Mouse (Mus musculus) heart, embryonic 16.5 days (tissue): Measurements from ENCODE around the gene Larp4. TPM values are rescaled to one million over a fixed set of nuclear protein-coding genes. Genes with fewer than 3 reads are reported as not detected.
"Not testable (repeated sequence)": the region's sequence is repeated elsewhere in the genome, so short reads cannot be mapped to it uniquely, and the experiment has no call there.

Experiments
- ATAC-seq: fragments of 200-750 bp; cut with Nextera tagmentation; replicated peaks from 2 replicates; pipeline ENCODE4 v1.8.0; 2017; ENCODE audit warnings: moderate number of reproducible peaks; ENCODE audit not compliant: insufficient read depth, low FRiP score; ENCODE audit errors: extremely low read depth
- H3K27ac ChIP-seq: fragments of 300-500 bp; sonication (generic); 2 replicates; pipeline ENCODE4 v1.5.1; 2014; ENCODE audit warnings: mild to moderate bottlenecking, low read length, control low read depth, moderate library complexity
- H3K27me3 ChIP-seq: fragments of 300-500 bp; sonication (generic); 2 replicates; pipeline ENCODE4 v1.6.1; 2014; ENCODE audit warnings: low read length, mixed read lengths; ENCODE audit not compliant: control insufficient read depth, insufficient read depth
- H3K36me3 ChIP-seq: fragments of 300-500 bp; sonication (generic); 2 replicates; pipeline ENCODE4 v1.6.1; 2014; ENCODE audit not compliant: control insufficient read depth, insufficient read depth
- H3K4me1 ChIP-seq: fragments of 300-500 bp; sonication (generic); 2 replicates; pipeline ENCODE4 v1.6.1; 2014; ENCODE audit warnings: low read length, mixed read lengths; ENCODE audit not compliant: control insufficient read depth, insufficient read depth
- H3K4me2 ChIP-seq: fragments of 300-500 bp; sonication (generic); 2 replicates; pipeline ENCODE4 v1.6.1; 2014; ENCODE audit warnings: low read depth, mild to moderate bottlenecking, control low read depth, low read length
- H3K4me3 ChIP-seq: fragments of 300-500 bp; sonication (generic); 2 replicates; pipeline ENCODE4 v1.5.1; 2014; ENCODE audit warnings: mild to moderate bottlenecking, control low read depth, low read length
- H3K9ac ChIP-seq: fragments of 300-500 bp; sonication (generic); 2 replicates; pipeline ENCODE4 v1.6.1; 2014; ENCODE audit warnings: low read length, control low read depth
- H3K9me3 ChIP-seq: fragments of 300-500 bp; sonication (generic); replicated peaks from 2 replicates; pipeline ENCODE4 v1.6.1; 2016; ENCODE audit warnings: low read length; ENCODE audit not compliant: control insufficient read depth
- WGBS: fragments of 180-500 bp; shearing (Covaris S2); extraction: QIAGEN DNeasy Blood & Tissue Kit; methylation state at CpG from one replicate; pipeline ENCODE4 v1.1.7; 2014; 5-methylcytosine and 5-hydroxymethylcytosine counted together
- polyA plus RNA-seq: library from polyadenylated mRNA; unstranded; fragments of >200 nt; fragmentation: Nextera tagmentation; extraction: Ambion mirVana; gene quantifications from 2 replicates; pipeline ENCODE4 v1.2.1, GENCODE M21; 2015

Larp4 gene
- polyA plus RNA-seq = 28.1 and 28.9 TPM in 2 replicates

GRCm38 (mm10) chr15:99969765-99970164 lies at the start of gene Larp4:
Gene Larp4 (plus strand): TSS chr15:99970065.
- peak within 1 kb of the TSS; percentile 63 for H3K27ac ChIP-seq
- not testable (repeated sequence) for H3K27me3 ChIP-seq

GRCm38 (mm10) chr15:99931231-99931630 lies 38.6 kb upstream of the Larp4 start:
- WGBS = 71% methylated on average over 8 of the region's 8 CpGs
- ATAC-seq = no peak
- no peaks in the 10 kb centered on the region for H3K36me3 ChIP-seq
- H3K9ac ChIP-seq = no peak overlapping the region
- no peaks in the 10 kb centered on the region for H3K4me1 ChIP-seq
- H3K4me2 ChIP-seq = no peak overlapping the region
- no peaks in the 10 kb centered on the region for H3K9me3 ChIP-seq
- no peaks in the 10 kb centered on the region for H3K27me3 ChIP-seq
- no peak overlapping the region for H3K27ac ChIP-seq
- no peak overlapping the region for H3K4me3 ChIP-seq

More at GRCm38 (mm10) chr15:99969765-99970164, at the start of gene Larp4:
- H3K9me3 ChIP-seq, H3K36me3 ChIP-seq, H3K4me1 ChIP-seq, H3K4me3 ChIP-seq, H3K9ac ChIP-seq, ATAC-seq, H3K4me2 ChIP-seq: not testable (repeated sequence)
- WGBS = 85% methylated on average over 6 of the region's 6 CpGs

GRCm38 (mm10) chr15:99934501-99934900 lies 35.4 kb upstream of the Larp4 start:
- no peak overlapping the region for H3K9ac ChIP-seq
- 46% methylated on average over 1 of the region's 1 CpGs for WGBS
- no peak for ATAC-seq

GRCm38 (mm10) chr15:99936659-99937058 lies 33.2 kb upstream of the Larp4 start:
- no peak overlapping the region for H3K4me2 ChIP-seq
- no peak overlapping the region for H3K9ac ChIP-seq
- H3K36me3 ChIP-seq = no peaks in the 10 kb centered on the region
- no peaks in the 10 kb centered on the region for H3K27me3 ChIP-seq
- no peak overlapping the region for H3K4me3 ChIP-seq
- no peaks in the 10 kb centered on the region for H3K4me1 ChIP-seq
- no peak overlapping the region for H3K27ac ChIP-seq
- ATAC-seq = no peak
- no peaks in the 10 kb centered on the region for H3K9me3 ChIP-seq
- WGBS = 91% methylated on average over 3 of the region's 3 CpGs

More at GRCm38 (mm10) chr15:99934501-99934900, 35.4 kb upstream of the Larp4 start:
- no peaks in the 10 kb centered on the region for H3K27me3 ChIP-seq
- H3K36me3 ChIP-seq = no peaks in the 10 kb centered on the region
- H3K4me3 ChIP-seq = no peak overlapping the region
- no peaks in the 10 kb centered on the region for H3K9me3 ChIP-seq
- no peak overlapping the region for H3K27ac ChIP-seq
- H3K4me2 ChIP-seq = no peak overlapping the region
- no peaks in the 10 kb centered on the region for H3K4me1 ChIP-seq

- H3K4me2 ChIP-seq = no peak overlapping the region
- no peak for ATAC-seq
- H3K27me3 ChIP-seq = no peaks in the 10 kb centered on the region
- no peak overlapping the region for H3K4me3 ChIP-seq
- H3K27ac ChIP-seq = no peak overlapping the region
- no peak overlapping the region for H3K9ac ChIP-seq
- no peaks in the 10 kb centered on the region for H3K4me1 ChIP-seq
- WGBS = 78% methylated on average over 8 of the region's 8 CpGs
- H3K36me3 ChIP-seq = no peaks in the 10 kb centered on the region
- H3K9me3 ChIP-seq = no peaks in the 10 kb centered on the region
Measured at GRCm38 (mm10) chr15:99937841-99938240, 32.0 kb upstream of the Larp4 start.

- ATAC-seq = no peak
- H3K27ac ChIP-seq = no peak overlapping the region
- H3K4me1 ChIP-seq = no peaks in the 10 kb centered on the region
- no peaks in the 10 kb centered on the region for H3K27me3 ChIP-seq
- H3K9me3 ChIP-seq = no peaks in the 10 kb centered on the region
- H3K9ac ChIP-seq = no peak overlapping the region
- no peak overlapping the region for H3K4me2 ChIP-seq
- WGBS = 49% methylated on average over 2 of the region's 2 CpGs
- H3K4me3 ChIP-seq = no peak overlapping the region
- no peaks in the 10 kb centered on the region for H3K36me3 ChIP-seq
Measured at GRCm38 (mm10) chr15:99940426-99940825, 29.4 kb upstream of the Larp4 start.

GRCm38 (mm10) chr15:99940970-99941630 lies 28.8 kb upstream of the Larp4 start:
- Histone ChIP-seq H3K4me3 (no peak overlapping the region), H3K36me3 (no peaks in the 10 kb centered on the region), H3K27ac (no peak overlapping the region), H3K9me3 (no peaks in the 10 kb centered on the region), H3K27me3 (no peaks in the 10 kb centered on the region), H3K4me1 (no peaks in the 10 kb centered on the region), H3K4me2 (no peak overlapping the region), H3K9ac (no peak overlapping the region)
- no peak for ATAC-seq
- 68% methylated on average over 4 of the region's 4 CpGs for WGBS

GRCm38 (mm10) chr15:99955324-99955723 lies 14.5 kb upstream of the Larp4 start:
- H3K9ac ChIP-seq = no peak overlapping the region
- 56% methylated on average over 4 of the region's 4 CpGs for WGBS
- no peak overlapping the region for H3K4me3 ChIP-seq
- H3K36me3 ChIP-seq = no peaks in the 10 kb centered on the region
- no peak overlapping the region for H3K27ac ChIP-seq
- ATAC-seq = no peak
- H3K27me3 ChIP-seq = no peaks in the 10 kb centered on the region
- H3K4me1 ChIP-seq = no peaks in the 10 kb centered on the region
- H3K9me3 ChIP-seq = no peaks in the 10 kb centered on the region
- no peak overlapping the region for H3K4me2 ChIP-seq

- Histone ChIP-seq H3K9ac (no peak overlapping the region), H3K36me3 (no peaks in the 10 kb centered on the region), H3K27ac (no peak overlapping the region), H3K27me3 (no peaks in the 10 kb centered on the region), H3K4me1 (no peaks in the 10 kb centered on the region), H3K4me3 (no peak overlapping the region), H3K4me2 (no peak overlapping the region), H3K9me3 (no peaks in the 10 kb centered on the region)
- ATAC-seq = no peak
- WGBS = 80% methylated on average over 8 of the region's 8 CpGs
Measured at GRCm38 (mm10) chr15:99965103-99965775, 4.6 kb upstream of the Larp4 start.
